Mouse (Mus musculus) forebrain, embryonic 15.5 days (tissue): ENCODE measurements at regions not wholly inside any gene's neighbourhood (a gene's known extent, or its start where the extent isn't known, plus 50 kb on each side); places are given as distances from the start of the nearest gene placed in this dataset.

Experiments used
- ATAC-seq: fragments of 200-750 bp; cut with Nextera tagmentation; replicated peaks from 2 replicates; pipeline ENCODE4 v1.8.0; 2017; ENCODE audit warnings: mild to moderate bottlenecking, moderate TSS enrichment, moderate library complexity
- H3K27ac ChIP-seq: fragments of 300-500 bp; sonication (generic); replicated peaks from 2 replicates; pipeline ENCODE4 v1.5.1; 2015; ENCODE audit warnings: mild to moderate bottlenecking, inconsistent platforms
- H3K27me3 ChIP-seq: fragments of 300-500 bp; sonication (generic); 2 replicates; pipeline ENCODE4 v1.6.1; 2015; ENCODE audit warnings: inconsistent platforms
- H3K36me3 ChIP-seq: fragments of 300-500 bp; sonication (generic); 2 replicates; pipeline ENCODE4 v1.6.1; 2015; ENCODE audit warnings: mild to moderate bottlenecking, inconsistent platforms
- H3K4me1 ChIP-seq: fragments of 300-500 bp; sonication (generic); 2 replicates; pipeline ENCODE4 v1.6.1; 2015; ENCODE audit warnings: inconsistent platforms
- H3K4me2 ChIP-seq: fragments of 300-500 bp; sonication (generic); replicated peaks from 2 replicates; pipeline ENCODE4 v1.6.1; 2015; ENCODE audit warnings: mild to moderate bottlenecking, inconsistent platforms
- H3K4me3 ChIP-seq: fragments of 300-500 bp; sonication (generic); 2 replicates; pipeline ENCODE4 v1.5.1; 2015; ENCODE audit warnings: mild to moderate bottlenecking, inconsistent platforms
- H3K9ac ChIP-seq: fragments of 300-500 bp; sonication (generic); replicated peaks from 2 replicates; pipeline ENCODE4 v1.6.1; 2015; ENCODE audit warnings: mild to moderate bottlenecking, inconsistent platforms
- H3K9me3 ChIP-seq: fragments of 300-500 bp; sonication (generic); 2 replicates; pipeline ENCODE4 v1.6.1; 2016; ENCODE audit warnings: inconsistent platforms
- WGBS: fragments of 180-500 bp; shearing (Covaris S2); methylation state at CpG from one replicate; pipeline ENCODE4 v1.1.7; 2015; ENCODE audit warnings: mixed read lengths; 5-methylcytosine and 5-hydroxymethylcytosine counted together

DNA sequence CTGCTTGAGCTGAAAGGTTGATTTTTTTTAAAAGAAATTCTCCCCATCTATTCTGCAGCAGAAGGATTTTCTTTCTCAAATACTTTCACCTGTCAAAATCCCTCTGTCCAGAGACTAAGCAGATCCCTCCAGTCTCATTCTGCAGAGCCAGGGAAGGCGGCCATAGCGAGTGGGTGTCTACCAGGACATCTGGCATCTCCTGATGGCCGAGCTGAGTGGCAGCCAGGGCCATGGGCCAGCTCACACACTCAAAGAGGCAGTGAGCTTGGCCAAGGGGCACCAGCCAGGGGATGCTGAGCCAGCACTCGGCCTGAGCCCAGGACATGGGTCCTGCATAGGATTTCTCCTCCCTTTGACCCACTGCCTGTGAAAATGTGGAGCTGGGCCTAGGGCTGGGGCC lies 84.6 kb upstream of the Gsc start:
- Histone ChIP-seq H3K4me2 (no peak overlapping the region), H3K4me3 (no peak overlapping the region), H3K9ac (no peak overlapping the region), H3K36me3 (no peaks in the 10 kb centered on the region), H3K27me3 (no peaks in the 10 kb centered on the region), H3K4me1 (no peaks in the 10 kb centered on the region), H3K9me3 (no peaks in the 10 kb centered on the region), H3K27ac (no peak overlapping the region)
- peak; percentile 55; the same call in 1 of the 2 replicates for ATAC-seq
- 65% methylated on average over 4 of the region's 4 CpGs for WGBS

DNA sequence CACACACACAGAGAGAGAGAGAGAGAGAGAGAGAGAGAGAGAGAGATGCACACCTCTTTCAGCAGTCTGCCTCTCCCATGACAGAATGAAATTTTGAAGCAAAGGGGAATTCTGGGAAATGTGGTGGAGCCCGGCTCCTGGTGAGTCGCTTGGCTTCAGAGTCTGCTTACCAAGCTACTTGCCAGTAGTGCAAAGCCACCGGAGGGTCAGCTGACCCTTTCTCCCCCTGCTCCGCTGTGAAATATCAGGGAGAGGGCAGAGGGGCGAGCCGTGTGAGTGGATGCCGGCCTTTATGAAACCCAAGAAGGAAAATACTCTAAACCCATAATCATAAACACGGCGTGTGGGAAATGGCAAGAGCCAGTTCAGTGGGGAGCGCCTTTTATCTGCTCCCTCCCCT lies 84.2 kb upstream of the Gsc start:
- H3K9me3 ChIP-seq = no peaks in the 10 kb centered on the region
- no peak overlapping the region for H3K4me2 ChIP-seq
- H3K4me3 ChIP-seq = no peak overlapping the region
- H3K9ac ChIP-seq = no peak overlapping the region
- 86% methylated on average over 10 of the region's 10 CpGs for WGBS
- no peaks in the 10 kb centered on the region for H3K36me3 ChIP-seq
- no peak for ATAC-seq
- no peak overlapping the region for H3K27ac ChIP-seq
- no peaks in the 10 kb centered on the region for H3K27me3 ChIP-seq
- H3K4me1 ChIP-seq = no peaks in the 10 kb centered on the region

DNA sequence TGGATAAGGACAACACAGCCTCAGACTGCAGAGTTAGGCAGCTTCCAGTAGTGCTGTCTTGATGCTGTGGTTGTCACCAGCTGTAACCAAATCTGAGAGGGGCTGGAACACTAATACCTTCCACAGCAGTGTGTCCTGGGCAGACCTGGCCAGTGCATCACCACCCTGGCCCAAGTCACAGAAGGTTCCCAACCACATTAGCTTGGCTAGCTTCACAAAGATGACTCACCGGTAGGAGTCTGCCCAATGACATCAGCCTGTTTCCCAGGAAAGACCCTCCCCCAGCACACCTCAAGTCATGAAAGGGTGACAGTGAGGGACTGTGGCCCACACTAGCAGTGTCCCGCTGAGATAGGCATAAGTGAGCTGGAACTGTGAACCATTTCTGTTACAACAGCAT lies 75.5 kb upstream of the Gsc start:
- H3K4me2 ChIP-seq = no peak overlapping the region
- 88% methylated on average over 2 of the region's 2 CpGs for WGBS
- no peaks in the 10 kb centered on the region for H3K27me3 ChIP-seq
- no peak overlapping the region for H3K9ac ChIP-seq
- no peaks in the 10 kb centered on the region for H3K4me1 ChIP-seq
- H3K36me3 ChIP-seq = no peaks in the 10 kb centered on the region
- no peak for ATAC-seq
- no peak overlapping the region for H3K4me3 ChIP-seq
- H3K9me3 ChIP-seq = no peaks in the 10 kb centered on the region
- H3K27ac ChIP-seq = no peak overlapping the region

DNA sequence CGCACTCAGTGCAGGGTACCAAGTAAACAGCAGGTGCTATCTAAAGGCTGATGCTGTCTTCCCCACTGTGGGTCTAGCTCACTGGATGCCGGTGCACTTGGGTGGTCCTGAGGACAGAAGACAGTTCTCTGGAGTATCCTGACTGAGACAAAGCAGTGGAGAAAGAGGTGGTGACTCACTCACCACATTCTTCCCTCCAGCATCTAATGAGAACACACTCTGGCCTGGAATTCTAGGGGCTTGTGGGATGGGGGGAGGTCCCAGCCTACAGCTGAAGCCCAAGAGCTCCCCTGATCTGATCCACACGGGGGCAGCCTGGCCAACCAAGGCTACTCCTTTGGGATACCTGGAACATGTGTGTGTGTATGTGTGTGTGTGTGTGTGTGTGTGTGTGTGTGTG lies 74.4 kb upstream of the Gsc start:
- no peaks in the 10 kb centered on the region for H3K27me3 ChIP-seq
- H3K4me2 ChIP-seq = no peak overlapping the region
- no peaks in the 10 kb centered on the region for H3K9me3 ChIP-seq
- no peaks in the 10 kb centered on the region for H3K36me3 ChIP-seq
- no peak for ATAC-seq
- H3K4me1 ChIP-seq = no peaks in the 10 kb centered on the region
- no peak overlapping the region for H3K9ac ChIP-seq
- 72% methylated on average over 3 of the region's 3 CpGs for WGBS
- no peak overlapping the region for H3K4me3 ChIP-seq
- no peak overlapping the region for H3K27ac ChIP-seq

DNA sequence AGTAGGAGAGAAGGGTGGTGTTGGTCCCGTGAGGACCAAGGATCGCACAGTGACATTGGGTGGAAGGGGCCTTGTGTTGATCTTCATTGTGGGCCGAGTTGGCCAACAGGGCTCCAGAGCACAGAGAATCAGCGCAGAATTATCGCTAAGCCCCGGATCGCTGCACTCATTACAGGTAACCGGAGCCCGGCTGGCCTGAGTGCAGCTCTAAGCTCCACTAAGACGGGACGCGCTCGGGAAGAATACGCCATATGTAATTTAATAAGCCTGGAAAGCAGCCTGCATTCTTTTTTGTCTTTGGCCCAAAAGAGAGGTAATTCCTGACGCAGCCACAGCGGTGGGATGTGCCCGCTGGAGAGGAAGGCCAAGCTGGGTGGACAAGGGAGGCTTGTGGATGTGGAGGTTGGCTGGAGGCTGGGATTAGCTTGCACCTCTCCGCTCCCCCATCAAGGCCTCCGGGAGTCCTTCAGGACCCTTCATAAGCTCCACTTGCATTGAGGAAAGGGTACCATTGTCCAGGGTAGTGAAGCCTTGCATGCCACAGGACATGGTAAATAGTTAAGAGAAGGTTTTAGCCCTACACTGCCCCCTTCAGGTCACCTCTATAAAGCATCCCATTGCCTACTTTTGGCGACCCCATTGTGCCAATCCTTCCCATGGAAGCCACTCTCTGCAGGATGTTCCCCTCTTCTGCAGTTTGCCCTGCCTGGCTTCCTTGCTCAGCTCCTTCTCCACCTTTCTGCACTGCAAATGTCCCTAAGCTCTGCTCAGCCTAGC lies 73.1 kb upstream of the Gsc start:
- no peak overlapping the region for H3K27ac ChIP-seq
- no peak overlapping the region for H3K4me3 ChIP-seq
- H3K9ac ChIP-seq = no peak overlapping the region
- WGBS = 84% methylated on average over 20 of the region's 20 CpGs
- H3K4me1 ChIP-seq = no peaks in the 10 kb centered on the region
- H3K9me3 ChIP-seq = no peaks in the 10 kb centered on the region
- no peaks in the 10 kb centered on the region for H3K36me3 ChIP-seq
- H3K27me3 ChIP-seq = no peaks in the 10 kb centered on the region
- no peak for ATAC-seq
- H3K4me2 ChIP-seq = no peak overlapping the region

DNA sequence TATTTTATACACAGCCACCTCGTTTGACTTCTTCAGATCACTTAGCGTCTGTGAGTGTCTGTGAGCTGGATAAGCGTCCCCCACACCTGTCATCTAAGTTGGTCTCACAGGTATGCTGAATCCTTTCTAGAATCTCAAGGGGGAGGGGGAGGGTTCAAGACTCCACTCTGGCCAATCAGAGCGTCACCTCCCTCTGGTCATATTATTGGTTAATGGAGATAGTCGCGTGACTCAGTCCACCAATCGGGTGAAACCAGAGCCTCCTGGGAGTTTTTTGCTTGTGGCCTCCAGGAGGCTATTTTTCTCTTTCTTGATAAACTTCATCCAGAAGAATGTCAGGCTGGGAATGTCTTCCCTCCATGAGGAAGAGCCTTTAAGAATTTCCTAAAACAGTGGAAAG lies 66.8 kb upstream of the Gsc start:
- no peaks in the 10 kb centered on the region for H3K27me3 ChIP-seq
- H3K4me2 ChIP-seq = no peak overlapping the region
- H3K36me3 ChIP-seq = no peaks in the 10 kb centered on the region
- ATAC-seq = no peak
- H3K4me1 ChIP-seq = no peaks in the 10 kb centered on the region
- WGBS = 89% methylated on average over 7 of the region's 7 CpGs
- no peaks in the 10 kb centered on the region for H3K9me3 ChIP-seq
- H3K27ac ChIP-seq = no peak overlapping the region
- no peak overlapping the region for H3K9ac ChIP-seq
- no peak overlapping the region for H3K4me3 ChIP-seq

DNA sequence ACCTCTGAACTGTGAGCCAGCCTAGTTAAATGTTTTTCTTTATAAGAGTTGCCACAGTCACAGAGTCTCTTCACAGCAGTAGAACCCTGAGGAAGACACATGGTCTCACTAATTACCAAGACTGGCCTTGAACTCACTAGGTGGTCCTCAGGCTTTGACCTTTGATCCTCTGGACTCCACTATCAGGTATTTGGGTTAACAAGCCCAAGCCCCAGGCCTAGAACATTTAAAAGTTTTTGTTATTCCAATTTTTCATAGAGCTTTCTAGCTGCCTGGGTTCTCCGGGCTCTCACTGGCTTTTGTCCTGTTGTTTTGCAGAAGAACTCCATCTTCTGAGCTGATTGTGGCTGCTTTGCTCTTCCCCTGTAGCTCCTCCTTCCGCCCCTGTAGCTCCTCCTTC lies 65.3 kb upstream of the Gsc start:
- 89% methylated on average over 2 of the region's 2 CpGs for WGBS
- no peak overlapping the region for H3K4me3 ChIP-seq
- ATAC-seq = no peak
- no peaks in the 10 kb centered on the region for H3K36me3 ChIP-seq
- no peak overlapping the region for H3K9ac ChIP-seq
- no peaks in the 10 kb centered on the region for H3K4me1 ChIP-seq
- H3K27me3 ChIP-seq = no peaks in the 10 kb centered on the region
- H3K4me2 ChIP-seq = no peak overlapping the region
- no peaks in the 10 kb centered on the region for H3K9me3 ChIP-seq
- no peak overlapping the region for H3K27ac ChIP-seq

DNA sequence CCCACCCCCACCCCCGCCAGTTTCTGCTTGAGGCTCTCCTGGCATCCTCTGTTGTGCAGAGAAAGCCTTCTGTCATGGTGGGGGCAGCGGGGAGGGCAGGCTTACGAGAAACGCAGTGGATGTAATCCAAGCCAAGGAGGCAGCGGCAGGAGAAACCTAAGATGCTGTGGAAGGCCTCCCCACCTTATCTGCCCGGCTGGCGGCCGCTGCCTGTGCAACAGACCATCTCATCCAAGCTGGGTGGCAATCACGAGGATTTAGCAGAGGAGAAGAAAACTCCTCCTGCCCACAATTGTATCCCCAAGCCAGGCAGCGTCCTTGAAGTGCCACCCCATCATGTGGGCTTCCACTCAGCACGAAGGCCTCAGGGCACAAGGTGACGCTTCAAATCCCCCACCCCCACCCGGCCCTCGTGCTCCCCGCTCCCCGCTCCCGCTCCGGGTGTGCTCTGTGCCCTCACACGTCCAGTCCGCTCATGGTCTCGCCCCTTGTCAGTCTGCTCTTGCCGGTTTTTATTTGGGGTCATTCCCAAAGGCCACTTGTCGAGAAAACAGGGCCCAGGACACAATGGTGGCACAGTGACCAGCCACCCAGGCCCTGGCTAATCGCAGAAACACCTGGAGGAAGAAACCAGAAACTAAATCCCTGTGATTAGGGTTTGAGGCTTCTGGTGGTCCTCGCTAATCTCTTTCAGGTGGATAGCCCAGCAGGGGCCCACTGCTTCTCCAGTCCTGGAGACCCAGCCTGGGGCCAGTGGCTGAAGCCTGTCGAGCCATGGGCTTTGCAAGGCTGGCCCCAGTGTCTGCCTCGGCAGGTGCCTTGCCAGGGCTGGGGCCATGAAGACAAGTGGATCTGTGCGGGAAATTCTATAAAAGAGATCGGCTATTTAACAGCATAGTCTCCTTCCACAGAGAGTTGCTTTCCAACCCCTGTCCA lies 58.6 kb upstream of the Gsc start:
- Histone ChIP-seq H3K4me1 (peaks cover 3% of the 10 kb centered on the region; the same call in 1 of the 2 replicates), H3K27me3 (no peaks in the 10 kb centered on the region), H3K9me3 (no peaks in the 10 kb centered on the region), H3K9ac (no peak overlapping the region), H3K4me3 (no peak overlapping the region), H3K4me2 (no peak overlapping the region), H3K27ac (no peak overlapping the region), H3K36me3 (no peaks in the 10 kb centered on the region)
- no peak for ATAC-seq
- WGBS = 16% methylated on average over 29 of the region's 29 CpGs

DNA sequence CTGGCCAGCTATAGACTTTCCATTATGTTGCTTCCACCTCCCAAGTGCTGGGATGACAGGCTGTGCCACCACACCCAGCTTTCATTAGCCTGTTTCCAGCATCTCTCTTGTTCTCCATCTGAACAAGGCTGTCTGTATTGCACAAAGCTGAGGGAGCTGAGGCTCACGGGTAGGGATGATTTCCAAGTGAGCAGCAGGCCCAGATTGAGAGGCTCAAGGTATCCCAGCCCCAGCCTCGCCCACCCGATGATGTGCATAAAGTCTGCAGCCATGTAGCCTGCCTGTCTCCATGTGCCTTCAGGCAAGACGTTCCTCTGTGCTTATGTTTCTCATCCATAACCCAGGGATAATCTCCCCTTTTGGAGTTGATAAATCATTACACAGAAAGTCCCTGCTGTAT lies 57.5 kb upstream of the Gsc start:
- no peak overlapping the region for H3K4me3 ChIP-seq
- H3K9ac ChIP-seq = no peak overlapping the region
- no peak overlapping the region for H3K27ac ChIP-seq
- 79% methylated on average over 4 of the region's 4 CpGs for WGBS
- H3K4me1 ChIP-seq = peaks cover 3% of the 10 kb centered on the region; the same call in 1 of the 2 replicates
- H3K36me3 ChIP-seq = no peaks in the 10 kb centered on the region
- H3K9me3 ChIP-seq = no peaks in the 10 kb centered on the region
- ATAC-seq = no peak
- H3K4me2 ChIP-seq = no peak overlapping the region
- H3K27me3 ChIP-seq = no peaks in the 10 kb centered on the region
